Mouse (Mus musculus) heart, embryonic 12.5 days (tissue): ENCODE data around the gene Zfp697. TPM values are rescaled to one million over a fixed set of nuclear protein-coding genes. Genes with fewer than 3 reads are reported as not detected.
"Not testable (repeated sequence)": the region's sequence is repeated elsewhere in the genome, so short reads cannot be mapped to it uniquely, and the experiment has no call there.

Experiments
- ATAC-seq: fragments of 200-750 bp; cut with Nextera tagmentation; 2 replicates; pipeline ENCODE4 v1.8.0; 2017; ENCODE audit warnings: moderate TSS enrichment, moderate library complexity; ENCODE audit not compliant: insufficient number of reproducible peaks, low FRiP score
- H3K27ac ChIP-seq: fragments of 300-500 bp; sonication (generic); 2 replicates; pipeline ENCODE4 v1.5.1; 2016; ENCODE audit warnings: mild to moderate bottlenecking, moderate library complexity; ENCODE audit not compliant: poor library complexity, severe bottlenecking
- H3K27me3 ChIP-seq: fragments of 300-500 bp; sonication (generic); replicated peaks from 2 replicates; pipeline ENCODE4 v1.6.1; 2016; ENCODE audit warnings: mild to moderate bottlenecking, moderate library complexity
- H3K36me3 ChIP-seq: fragments of 300-500 bp; sonication (generic); 2 replicates; pipeline ENCODE4 v1.6.1; 2016; ENCODE audit warnings: mild to moderate bottlenecking, moderate library complexity
- H3K4me1 ChIP-seq: fragments of 300-500 bp; sonication (generic); replicated peaks from 2 replicates; pipeline ENCODE4 v1.6.1; 2016; ENCODE audit warnings: mild to moderate bottlenecking
- H3K4me2 ChIP-seq: fragments of 300-500 bp; sonication (generic); 2 replicates; pipeline ENCODE4 v1.6.1; 2016; ENCODE audit warnings: mild to moderate bottlenecking, moderate library complexity
- H3K4me3 ChIP-seq: fragments of 300-500 bp; sonication (generic); 2 replicates; pipeline ENCODE4 v1.5.1; 2016; ENCODE audit warnings: mild to moderate bottlenecking
- H3K9ac ChIP-seq: fragments of 300-500 bp; sonication (generic); 2 replicates; pipeline ENCODE4 v1.6.1; 2016; ENCODE audit warnings: mild to moderate bottlenecking, moderate library complexity
- H3K9me3 ChIP-seq: fragments of 300-500 bp; sonication (generic); replicated peaks from 2 replicates; pipeline ENCODE4 v1.6.1; 2016; ENCODE audit warnings: mild to moderate bottlenecking, moderate library complexity
- WGBS: fragments of 180-500 bp; shearing (Covaris S2); methylation state at CpG from one replicate; pipeline ENCODE4 v1.1.7; 2016; 5-methylcytosine and 5-hydroxymethylcytosine counted together
- polyA plus RNA-seq: library from polyadenylated mRNA; unstranded; fragments of >200 nt; fragmentation: Nextera tagmentation; extraction: Ambion mirVana; gene quantifications from 2 replicates; pipeline ENCODE4 v1.2.1, GENCODE M21; 2016

Gene Zfp697
- polyA plus RNA-seq: 8.0 and 8.3 TPM in 2 replicates

- peak within 1 kb of the TSS; percentile 96 for H3K9ac ChIP-seq
- ATAC-seq: peak; percentile 87
- peak within 1 kb of the TSS; percentile 88 for H3K27ac ChIP-seq
- under 1% methylated on average over 42 of the region's 42 CpGs for WGBS
- H3K9me3 ChIP-seq: no peaks in the 10 kb centered on the region
- H3K27me3 ChIP-seq: no peaks in the 10 kb centered on the region
- H3K4me2 ChIP-seq: peak within 1 kb of the TSS; percentile 99
- H3K4me3 ChIP-seq: peak within 1 kb of the TSS; percentile 99
- peaks cover 30% of the 10 kb centered on the region for H3K4me1 ChIP-seq
- no peaks in the 10 kb centered on the region for H3K36me3 ChIP-seq
Measured at GRCm38 (mm10) chr3:98382246-98382939, at the start of gene Zfp697. Gene Zfp697, plus strand, starts transcription at chr3:98382461.

GRCm38 (mm10) chr3:98334010-98334409, 48.3 kb upstream of the Zfp697 start:
- no peak overlapping the region for H3K4me2 ChIP-seq
- no peak overlapping the region for H3K27ac ChIP-seq
- no peak overlapping the region for H3K4me3 ChIP-seq
- H3K9ac ChIP-seq: no peak overlapping the region
- no peaks in the 10 kb centered on the region for H3K9me3 ChIP-seq
- peaks cover 24% of the 10 kb centered on the region for H3K4me1 ChIP-seq
- 86% methylated on average over 2 of the region's 2 CpGs for WGBS
- H3K27me3 ChIP-seq: no peaks in the 10 kb centered on the region
- no peak for ATAC-seq
- peaks cover 34% of the 10 kb centered on the region for H3K36me3 ChIP-seq

GRCm38 (mm10) chr3:98335331-98335730, 46.9 kb upstream of the Zfp697 start:
- Histone ChIP-seq H3K4me3 (no peak overlapping the region), H3K9ac (no peak overlapping the region), H3K9me3 (no peaks in the 10 kb centered on the region), H3K4me1 (peaks cover 24% of the 10 kb centered on the region), H3K36me3 (peaks cover 30% of the 10 kb centered on the region), H3K4me2 (no peak overlapping the region), H3K27ac (no peak overlapping the region), H3K27me3 (no peaks in the 10 kb centered on the region)
- no peak for ATAC-seq

- 76% methylated on average over 7 of the region's 7 CpGs for WGBS
- Histone ChIP-seq H3K36me3 (peaks cover 27% of the 10 kb centered on the region), H3K27me3 (no peaks in the 10 kb centered on the region), H3K27ac (no peak overlapping the region), H3K9ac (no peak overlapping the region), H3K9me3 (no peaks in the 10 kb centered on the region), H3K4me2 (no peak overlapping the region), H3K4me1 (peaks cover 24% of the 10 kb centered on the region), H3K4me3 (no peak overlapping the region)
- ATAC-seq: no peak
Measured at GRCm38 (mm10) chr3:98335886-98336285, 46.4 kb upstream of the Zfp697 start.

GRCm38 (mm10) chr3:98336661-98337654, 45.3 kb upstream of the Zfp697 start:
- ATAC-seq: no peak

GRCm38 (mm10) chr3:98338584-98339041, 43.6 kb upstream of the Zfp697 start:
- peaks cover 4% of the 10 kb centered on the region for H3K36me3 ChIP-seq
- peaks cover 24% of the 10 kb centered on the region for H3K4me1 ChIP-seq
- H3K27me3 ChIP-seq: no peaks in the 10 kb centered on the region
- H3K27ac ChIP-seq: no peak overlapping the region
- H3K4me2 ChIP-seq: peak overlapping the region; percentile 92
- no peaks in the 10 kb centered on the region for H3K9me3 ChIP-seq
- H3K4me3 ChIP-seq: peak overlapping the region; percentile 76
- WGBS: 9% methylated on average over 15 of the region's 15 CpGs
- 0 out of 2 replicates have a peak, but pooled peaks have one; percentile 57 for ATAC-seq
- peak overlapping the region; percentile 72 for H3K9ac ChIP-seq

More at GRCm38 (mm10) chr3:98336661-98337654, 45.3 kb upstream of the Zfp697 start:
- Histone ChIP-seq H3K4me3 (no peak overlapping the region), H3K27ac (no peak overlapping the region), H3K27me3 (no peaks in the 10 kb centered on the region), H3K4me2 (no peak overlapping the region), H3K9me3 (no peaks in the 10 kb centered on the region), H3K4me1 (peaks cover 24% of the 10 kb centered on the region), H3K9ac (no peak overlapping the region), H3K36me3 (peaks cover 19% of the 10 kb centered on the region)
- WGBS: 86% methylated on average over 22 of the region's 22 CpGs

- peak; percentile 41; the same call in 1 of the 2 replicates for ATAC-seq
Measured at GRCm38 (mm10) chr3:98339097-98339705, 43.1 kb upstream of the Zfp697 start.

GRCm38 (mm10) chr3:98339706-98340109, 42.6 kb upstream of the Zfp697 start, which contains the start of gene Phgdh:
Gene Phgdh, minus strand, starts transcription at chr3:98339990.
- Histone ChIP-seq H3K4me3 (peak within 1 kb of the TSS; percentile 76), H3K4me1 (peaks cover 24% of the 10 kb centered on the region), H3K9ac (peak within 1 kb of the TSS; percentile 72), H3K4me2 (peak within 1 kb of the TSS; percentile 92)
- H3K36me3 ChIP-seq, H3K9me3 ChIP-seq, H3K27ac ChIP-seq, H3K27me3 ChIP-seq: not testable (repeated sequence)
- 2% methylated on average over 10 of the region's 10 CpGs for WGBS
- peak; percentile 80 for ATAC-seq

More at GRCm38 (mm10) chr3:98339097-98339705, 43.1 kb upstream of the Zfp697 start:
- Histone ChIP-seq H3K9ac (peak overlapping the region; percentile 72), H3K4me2 (peak overlapping the region; percentile 92), H3K9me3 (no peaks in the 10 kb centered on the region), H3K4me3 (peak overlapping the region; percentile 76), H3K27me3 (no peaks in the 10 kb centered on the region), H3K27ac (no peak overlapping the region), H3K36me3 (peaks cover under 1% of the 10 kb centered on the region), H3K4me1 (peaks cover 24% of the 10 kb centered on the region)
- under 1% methylated on average over 46 of the region's 46 CpGs for WGBS

- Histone ChIP-seq H3K4me2 (no peak overlapping the region), H3K27me3 (no peaks in the 10 kb centered on the region), H3K4me3 (no peak overlapping the region), H3K9ac (no peak overlapping the region), H3K27ac (no peak overlapping the region), H3K36me3 (no peaks in the 10 kb centered on the region), H3K4me1 (peaks cover 13% of the 10 kb centered on the region), H3K9me3 (no peaks in the 10 kb centered on the region)
- ATAC-seq: no peak
- 67% methylated on average over 17 of the region's 17 CpGs for WGBS
Measured at GRCm38 (mm10) chr3:98340818-98341594, 41.3 kb upstream of the Zfp697 start.

GRCm38 (mm10) chr3:98343235-98343634, 39.0 kb upstream of the Zfp697 start:
- no peak overlapping the region for H3K4me3 ChIP-seq
- no peak overlapping the region for H3K9ac ChIP-seq
- H3K9me3 ChIP-seq: no peaks in the 10 kb centered on the region
- H3K27me3 ChIP-seq: no peaks in the 10 kb centered on the region
- no peak overlapping the region for H3K27ac ChIP-seq
- no peak for ATAC-seq
- WGBS: 79% methylated on average over 3 of the region's 3 CpGs
- no peaks in the 10 kb centered on the region for H3K36me3 ChIP-seq
- no peak overlapping the region for H3K4me2 ChIP-seq
- 0 out of 2 replicates have a peak, but pooled peaks cover 5% of the 10 kb centered on the region for H3K4me1 ChIP-seq
